Mouse (Mus musculus) hindbrain, postnatal 0 days (tissue): ENCODE measurements around the gene Actn4. TPM values are rescaled to one million over a fixed set of nuclear protein-coding genes. Genes with fewer than 3 reads are reported as not detected.

Experiments used
- ATAC-seq: fragments of 200-750 bp; cut with Nextera tagmentation; 2 replicates; pipeline ENCODE4 v1.8.0; 2017; ENCODE audit warnings: mild to moderate bottlenecking, moderate TSS enrichment, moderate library complexity
- DNase-seq: peaks from one replicate; pipeline ENCODE4 v3.0.0-alpha.2; 2015; ENCODE audit warnings: low spot score
- H3K27ac ChIP-seq: fragments of 300-500 bp; sonication (generic); 2 replicates; pipeline ENCODE4 v1.5.1; 2014; ENCODE audit warnings: mild to moderate bottlenecking
- H3K27me3 ChIP-seq: fragments of 300-500 bp; sonication (generic); 2 replicates; pipeline ENCODE4 v1.6.1; 2014; ENCODE audit warnings: low read length, mixed read lengths; ENCODE audit not compliant: insufficient read depth
- H3K36me3 ChIP-seq: fragments of 300-500 bp; sonication (generic); 2 replicates; pipeline ENCODE4 v1.6.1; 2014; ENCODE audit warnings: low read length, mixed read lengths; ENCODE audit not compliant: insufficient read depth
- H3K4me1 ChIP-seq: fragments of 300-500 bp; sonication (generic); 2 replicates; pipeline ENCODE4 v1.6.1; 2014; ENCODE audit warnings: antibody characterized with exemption, low read length, mixed read lengths; ENCODE audit not compliant: insufficient read depth
- H3K4me2 ChIP-seq: fragments of 300-500 bp; sonication (generic); 2 replicates; pipeline ENCODE4 v1.6.1; 2014; ENCODE audit warnings: low read depth, mild to moderate bottlenecking, low read length, moderate library complexity, mixed read lengths
- H3K4me3 ChIP-seq: fragments of 300-500 bp; sonication (generic); 2 replicates; pipeline ENCODE4 v1.5.1; 2014; ENCODE audit warnings: low read length
- H3K9ac ChIP-seq: fragments of 300-500 bp; sonication (generic); replicated peaks from 2 replicates; pipeline ENCODE4 v1.6.1; 2014; ENCODE audit warnings: mild to moderate bottlenecking, low read length, moderate library complexity, mixed read lengths
- H3K9me3 ChIP-seq: fragments of 300-500 bp; sonication (generic); 2 replicates; pipeline ENCODE4 v1.6.1; 2016; ENCODE audit warnings: low read length, mixed read lengths
- CTCF ChIP-seq: IDR thresholded peaks from 2 replicates; pipeline ENCODE4 v1.5.1; 2016; ENCODE audit warnings: antibody characterized with exemption, control low read depth, low read depth
- WGBS: fragments of 180-500 bp; shearing (Covaris S2); extraction: QIAGEN DNeasy Blood & Tissue Kit; methylation state at CpG from one replicate; pipeline ENCODE4 v1.1.7; 2014; 5-methylcytosine and 5-hydroxymethylcytosine counted together
- polyA plus RNA-seq: library from polyadenylated mRNA; unstranded; fragments of >200 nt; fragmentation: Nextera tagmentation; extraction: Ambion mirVana; gene quantifications from 2 replicates; pipeline ENCODE4 v1.2.1, GENCODE M21; 2015
- total RNA-seq: library from RNA; depleted of rRNA; stranded (reverse); fragments of >200 nt; gene quantifications from 2 replicates; pipeline ENCODE4 v1.2.3, GENCODE M21; 2014

Gene Actn4
- total and polyA plus RNA-seq, 2 experiments from 2014 or later = 85.7 to 114 TPM

DNA sequence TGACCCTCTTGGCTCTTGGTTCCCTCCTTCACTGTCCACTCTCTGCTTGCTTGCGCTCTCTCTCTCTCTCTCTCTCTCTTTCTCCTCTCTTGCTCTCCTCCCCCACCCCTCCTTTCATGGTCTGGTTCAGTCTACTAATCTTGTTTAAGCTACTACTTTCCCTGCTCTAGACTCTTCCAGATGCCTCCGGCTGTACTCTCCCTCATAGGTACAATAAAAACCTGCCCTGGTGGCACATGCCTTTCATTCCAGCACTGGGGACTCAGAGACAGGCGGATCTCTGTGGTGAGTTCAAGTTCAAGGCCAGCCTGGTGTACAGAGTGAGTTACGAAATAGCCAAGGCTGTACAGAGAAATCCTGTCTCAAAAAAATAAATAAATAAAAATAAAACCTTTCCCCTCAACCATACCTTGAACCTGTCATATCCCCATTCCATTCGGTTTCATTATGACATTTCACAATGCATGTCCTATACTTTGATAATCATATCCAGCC, 3.3 kb upstream of the Actn4 start:
- no peak for TF ChIP-seq CTCF
- WGBS = 87% methylated on average over 5 of the region's 5 CpGs
- Histone ChIP-seq H3K4me3 (no peak overlapping the region), H3K27me3 (no peaks in the 10 kb centered on the region), H3K36me3 (no peaks in the 10 kb centered on the region), H3K9me3 (no peaks in the 10 kb centered on the region), H3K27ac (no peak overlapping the region), H3K4me2 (no peak overlapping the region), H3K4me1 (peaks cover 7% of the 10 kb centered on the region), H3K9ac (no peak overlapping the region)
- DNase-seq = no peak
- ATAC-seq = no peak

DNA sequence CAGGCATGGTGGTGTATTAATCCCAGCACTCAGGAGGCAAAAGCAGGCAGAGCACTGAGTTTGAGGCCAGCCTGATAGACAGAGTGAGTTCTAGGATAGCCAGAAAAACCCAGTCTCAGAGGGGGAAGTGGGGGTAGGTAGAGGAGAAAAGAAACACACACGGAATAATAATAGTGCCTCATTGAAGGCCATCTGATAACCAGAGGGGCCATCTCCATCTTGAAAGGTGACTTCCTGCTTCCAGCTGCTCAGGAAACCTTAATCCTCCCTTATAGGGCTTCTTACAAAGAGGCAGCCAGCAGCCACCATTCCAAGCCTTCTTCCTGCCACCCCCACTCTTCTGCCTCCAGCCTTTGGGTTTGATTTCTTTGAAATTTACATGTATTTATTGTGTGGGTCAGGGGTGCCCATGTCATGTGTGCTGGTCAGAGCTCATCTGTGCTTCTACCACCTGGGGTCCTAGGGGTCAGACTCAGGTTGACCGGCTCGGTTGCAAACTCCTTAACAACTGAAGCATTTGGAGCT, 1.3 kb upstream of the Actn4 start:
- H3K4me3 ChIP-seq = no peak overlapping the region
- H3K4me1 ChIP-seq = peaks cover 20% of the 10 kb centered on the region
- H3K36me3 ChIP-seq = no peaks in the 10 kb centered on the region
- H3K9me3 ChIP-seq = no peaks in the 10 kb centered on the region
- H3K27me3 ChIP-seq = no peaks in the 10 kb centered on the region
- no peak for TF ChIP-seq CTCF
- DNase-seq (no peak), ATAC-seq (no peak)
- H3K9ac ChIP-seq = no peak overlapping the region
- no peak overlapping the region for H3K4me2 ChIP-seq
- H3K27ac ChIP-seq = no peak overlapping the region
- 84% methylated on average over 3 of the region's 3 CpGs for WGBS

DNA sequence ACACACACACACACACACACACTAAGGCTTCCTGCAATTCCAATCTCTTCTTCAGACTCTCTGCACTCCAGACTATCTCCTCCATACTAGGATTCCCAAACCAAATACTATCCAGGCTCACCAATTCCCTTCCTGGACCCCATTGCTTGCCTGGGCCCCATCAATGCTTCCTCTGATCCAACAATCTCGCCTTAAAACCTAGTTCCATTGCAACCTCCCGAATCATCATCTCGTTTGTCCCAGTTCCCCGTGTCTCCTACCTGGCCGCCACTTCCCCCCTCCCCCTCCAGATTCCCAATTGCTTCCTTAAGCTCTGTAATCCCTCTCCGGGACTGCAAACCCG, 585 bp downstream of the Actn4 start:
- no peaks in the 10 kb centered on the region for H3K27me3 ChIP-seq
- H3K36me3 ChIP-seq = no peaks in the 10 kb centered on the region
- TF ChIP-seq CTCF = no peak
- peak overlapping the region; percentile 97 for H3K4me3 ChIP-seq
- H3K4me1 ChIP-seq = peaks cover 20% of the 10 kb centered on the region
- no peaks in the 10 kb centered on the region for H3K9me3 ChIP-seq
- H3K4me2 ChIP-seq = peak overlapping the region; percentile 83
- peak; percentile 1; the same call in 1 of the 2 replicates for ATAC-seq
- H3K9ac ChIP-seq = peak overlapping the region; percentile 92
- H3K27ac ChIP-seq = peak overlapping the region; percentile 88
- peak; percentile 28 for DNase-seq
- WGBS = under 1% methylated on average over 7 of the region's 7 CpGs

DNA sequence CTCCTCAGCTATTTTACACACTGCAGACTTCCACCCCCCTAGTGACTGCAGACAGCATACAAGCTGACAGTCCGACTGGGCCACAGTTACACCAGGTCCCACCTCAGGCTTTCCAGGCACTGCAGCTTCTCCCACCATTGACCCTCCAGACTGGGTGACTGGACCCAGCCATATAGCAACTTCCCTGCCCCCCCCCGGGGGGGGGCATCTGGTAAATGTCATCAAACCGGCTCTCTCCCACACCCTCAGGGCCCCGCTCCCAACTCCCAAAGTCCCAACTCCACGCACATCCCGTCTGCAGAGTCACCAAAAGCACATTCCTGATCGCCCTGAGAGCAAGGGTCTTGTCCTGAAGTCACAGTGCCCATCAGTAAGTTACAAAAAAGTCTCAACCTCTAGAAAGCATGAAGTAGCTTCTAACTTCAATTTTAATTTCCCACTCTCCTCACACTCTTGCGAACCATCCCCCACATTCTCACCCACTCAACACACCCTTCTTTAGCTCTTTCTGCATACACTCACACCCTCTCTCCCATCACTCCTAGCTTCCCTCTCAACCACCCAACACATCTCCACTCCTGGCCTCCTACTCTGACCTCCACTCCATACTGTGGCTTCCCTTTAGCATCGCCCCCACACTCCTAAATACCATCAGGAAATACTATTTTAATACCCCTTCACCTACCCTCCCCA, 1.6 kb downstream of the Actn4 start:
- peak overlapping the region; percentile 97 for H3K4me3 ChIP-seq
- ATAC-seq (no peak), DNase-seq (no peak)
- 36% methylated on average over 9 of the region's 9 CpGs for WGBS
- no peaks in the 10 kb centered on the region for H3K27me3 ChIP-seq
- 0 out of 2 replicates have a peak overlapping the region, but pooled peaks have one; percentile 26 for H3K27ac ChIP-seq
- TF ChIP-seq CTCF = no peak
- peaks cover 20% of the 10 kb centered on the region for H3K4me1 ChIP-seq
- H3K9ac ChIP-seq = peak overlapping the region; percentile 92
- no peaks in the 10 kb centered on the region for H3K36me3 ChIP-seq
- H3K9me3 ChIP-seq = no peaks in the 10 kb centered on the region
- peak overlapping the region; percentile 83 for H3K4me2 ChIP-seq

DNA sequence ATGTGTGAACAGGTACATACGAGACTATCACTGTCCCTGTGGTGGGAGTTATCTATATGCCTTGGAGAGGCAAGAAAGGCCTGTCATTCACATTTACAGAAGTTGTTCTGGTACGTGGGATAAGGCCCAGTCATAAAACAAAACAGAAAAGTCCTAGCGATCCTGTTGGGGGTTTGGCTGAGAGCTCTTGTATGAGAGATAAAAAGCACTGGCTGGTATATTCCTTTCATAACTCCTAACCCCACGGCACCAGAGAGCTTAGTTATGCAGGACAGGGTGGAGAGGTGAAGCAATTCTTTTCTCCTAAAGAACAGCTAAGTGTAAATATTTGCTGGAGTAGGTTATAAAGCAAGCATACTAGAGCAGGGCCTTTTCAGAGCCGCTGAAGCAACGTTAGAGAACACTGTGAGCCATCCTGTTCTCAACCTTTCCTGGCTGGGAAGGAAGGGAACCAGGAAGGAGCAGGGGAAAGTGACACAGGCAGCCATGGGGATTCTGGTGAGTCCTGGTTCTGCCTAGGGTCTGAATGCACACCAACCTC, 2.6 kb downstream of the Actn4 start:
- H3K27ac ChIP-seq = no peak overlapping the region
- no peaks in the 10 kb centered on the region for H3K27me3 ChIP-seq
- 49% methylated on average over 6 of the region's 6 CpGs for WGBS
- H3K36me3 ChIP-seq = no peaks in the 10 kb centered on the region
- H3K9me3 ChIP-seq = no peaks in the 10 kb centered on the region
- ATAC-seq (no peak), DNase-seq (no peak)
- peak overlapping the region; percentile 97; the same call in 1 of the 2 replicates for H3K4me3 ChIP-seq
- H3K9ac ChIP-seq = peak overlapping the region; percentile 92; the same call in 1 of the 2 replicates
- H3K4me2 ChIP-seq = peak overlapping the region; percentile 83
- no peak for TF ChIP-seq CTCF
- H3K4me1 ChIP-seq = peaks cover 20% of the 10 kb centered on the region

DNA sequence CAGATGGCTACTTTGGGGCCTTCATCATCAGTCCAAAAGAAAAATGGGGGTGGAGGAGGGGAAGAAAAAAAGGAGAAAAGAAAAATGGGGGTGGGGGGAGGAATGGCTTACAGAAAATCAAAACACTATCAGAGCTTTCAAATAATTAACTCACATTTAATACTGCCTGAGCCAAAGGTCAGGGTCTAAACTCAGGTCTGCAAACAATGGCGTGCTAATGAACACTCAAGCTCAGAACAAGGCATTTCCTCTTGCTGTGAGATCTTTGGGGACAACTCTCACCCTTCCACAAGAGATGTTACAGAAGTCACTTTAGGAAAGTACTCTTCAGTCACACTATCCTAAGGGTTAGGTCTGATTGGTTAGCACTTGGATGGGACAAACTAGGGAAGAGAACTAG, 3.4 kb downstream of the Actn4 start:
- Histone ChIP-seq H3K27ac (no peak overlapping the region), H3K4me1 (peaks cover 23% of the 10 kb centered on the region), H3K9me3 (no peaks in the 10 kb centered on the region), H3K4me3 (no peak overlapping the region), H3K9ac (no peak overlapping the region), H3K27me3 (no peaks in the 10 kb centered on the region), H3K36me3 (no peaks in the 10 kb centered on the region), H3K4me2 (peak overlapping the region; percentile 83; the same call in 1 of the 2 replicates)
- DNase-seq (no peak), ATAC-seq (no peak)
- TF ChIP-seq CTCF = no peak
- 69% methylated on average over 1 of the region's 1 CpGs for WGBS
